Mouse (Mus musculus): ENCODE data around the gene Golga4. TPM values are rescaled to one million over a fixed set of nuclear protein-coding genes. Genes with fewer than 3 reads are reported as not detected.

Golga4 gene
- polyA plus RNA-seq (2014; fragmentation: Nextera tagmentation; extraction: Ambion mirVana) = 39.5 and 42.9 TPM in 2 replicates

GRCm38 (mm10) chr9:118506020-118506403 is at the start of gene Golga4:
Gene Golga4, plus strand, starts transcription at chr9:118506267.
- Histone ChIP-seq H3K9ac (ENCODE audit: low read depth, low read length) (peak within 1 kb of the TSS; percentile 82), H3K27me3 (replicated peaks; ENCODE audit: control insufficient read depth, insufficient read depth, low read length) (no peaks in the 10 kb centered on the region), H3K4me2 (peak within 1 kb of the TSS; percentile 90), H3K27ac (ENCODE audit: low read depth, low read length) (peak within 1 kb of the TSS; percentile 10; the same call in 1 of the 2 replicates), H3K9me3 (ENCODE audit: control insufficient read depth, low read length) (no peaks in the 10 kb centered on the region), H3K4me3 (ENCODE audit: low read depth, low read length) (peak within 1 kb of the TSS; percentile 72), H3K36me3 (ENCODE audit: control insufficient read depth, insufficient read depth, low read length) (no peaks in the 10 kb centered on the region), H3K4me1 (replicated peaks; ENCODE audit: control insufficient read depth, insufficient read depth, low read length) (peaks cover 27% of the 10 kb centered on the region)
- WGBS = under 1% methylated on average over 43 of the region's 43 CpGs
- ATAC-seq (replicated peaks; ENCODE audit: low FRiP score) (peak; percentile 84), DNase-seq (ENCODE audit: low spot score) (peak; percentile 85)

- H3K9me3 ChIP-seq (ENCODE audit: control insufficient read depth, low read length) = no peaks in the 10 kb centered on the region
- H3K36me3 ChIP-seq (ENCODE audit: control insufficient read depth, insufficient read depth, low read length) = no peaks in the 10 kb centered on the region
- H3K4me3 ChIP-seq (ENCODE audit: low read depth, low read length) = no peak overlapping the region
- no peaks in the 10 kb centered on the region for H3K4me1 ChIP-seq (replicated peaks; ENCODE audit: control insufficient read depth, insufficient read depth, low read length)
- H3K27ac ChIP-seq (ENCODE audit: low read depth, low read length) = no peak overlapping the region
- DNase-seq (ENCODE audit: low spot score) (no peak), ATAC-seq (replicated peaks; ENCODE audit: low FRiP score) (no peak)
- H3K4me2 ChIP-seq = no peak overlapping the region
- no peak overlapping the region for H3K9ac ChIP-seq (ENCODE audit: low read depth, low read length)
- WGBS = 23% methylated on average over 6 of the region's 6 CpGs
- no peaks in the 10 kb centered on the region for H3K27me3 ChIP-seq (replicated peaks; ENCODE audit: control insufficient read depth, insufficient read depth, low read length)
These were observed 49.7 kb upstream of the Golga4 start for GRCm38 (mm10) chr9:118456405-118456804.

GRCm38 (mm10) chr9:118458039-118458438 is 48.0 kb upstream of the Golga4 start:
- no peaks in the 10 kb centered on the region for H3K36me3 ChIP-seq (ENCODE audit: control insufficient read depth, insufficient read depth, low read length)
- WGBS = 23% methylated on average over 5 of the region's 5 CpGs

GRCm38 (mm10) chr9:118464031-118464430 is 42.0 kb upstream of the Golga4 start:
- H3K9me3 ChIP-seq (ENCODE audit: control insufficient read depth, low read length) = no peaks in the 10 kb centered on the region
- no peak overlapping the region for H3K27ac ChIP-seq (ENCODE audit: low read depth, low read length)
- H3K4me1 ChIP-seq (replicated peaks; ENCODE audit: control insufficient read depth, insufficient read depth, low read length) = no peaks in the 10 kb centered on the region
- no peak overlapping the region for H3K4me3 ChIP-seq (ENCODE audit: low read depth, low read length)
- DNase-seq (ENCODE audit: low spot score) = no peak
- ATAC-seq (replicated peaks; ENCODE audit: low FRiP score) = no peak
- peaks cover 19% of the 10 kb centered on the region for H3K27me3 ChIP-seq (replicated peaks; ENCODE audit: control insufficient read depth, insufficient read depth, low read length)
- H3K4me2 ChIP-seq = no peak overlapping the region
- WGBS = 76% methylated on average over 1 of the region's 1 CpGs
- H3K36me3 ChIP-seq (ENCODE audit: control insufficient read depth, insufficient read depth, low read length) = no peaks in the 10 kb centered on the region
- no peak overlapping the region for H3K9ac ChIP-seq (ENCODE audit: low read depth, low read length)

More at GRCm38 (mm10) chr9:118458039-118458438, 48.0 kb upstream of the Golga4 start:
- H3K27me3 ChIP-seq (replicated peaks; ENCODE audit: control insufficient read depth, insufficient read depth, low read length) = no peaks in the 10 kb centered on the region
- no peak overlapping the region for H3K4me2 ChIP-seq
- ATAC-seq (replicated peaks; ENCODE audit: low FRiP score) (no peak), DNase-seq (ENCODE audit: low spot score) (no peak)
- H3K27ac ChIP-seq (ENCODE audit: low read depth, low read length) = no peak overlapping the region
- H3K9me3 ChIP-seq (ENCODE audit: control insufficient read depth, low read length) = no peaks in the 10 kb centered on the region
- H3K4me3 ChIP-seq (ENCODE audit: low read depth, low read length) = no peak overlapping the region
- H3K9ac ChIP-seq (ENCODE audit: low read depth, low read length) = no peak overlapping the region
- no peaks in the 10 kb centered on the region for H3K4me1 ChIP-seq (replicated peaks; ENCODE audit: control insufficient read depth, insufficient read depth, low read length)

GRCm38 (mm10) chr9:118468301-118468700 is 37.8 kb upstream of the Golga4 start:
- Histone ChIP-seq H3K9me3 (ENCODE audit: control insufficient read depth, low read length) (no peaks in the 10 kb centered on the region), H3K4me2 (no peak overlapping the region), H3K27ac (ENCODE audit: low read depth, low read length) (no peak overlapping the region), H3K4me1 (replicated peaks; ENCODE audit: control insufficient read depth, insufficient read depth, low read length) (no peaks in the 10 kb centered on the region), H3K27me3 (replicated peaks; ENCODE audit: control insufficient read depth, insufficient read depth, low read length) (peaks cover 45% of the 10 kb centered on the region), H3K36me3 (ENCODE audit: control insufficient read depth, insufficient read depth, low read length) (no peaks in the 10 kb centered on the region), H3K9ac (ENCODE audit: low read depth, low read length) (no peak overlapping the region), H3K4me3 (ENCODE audit: low read depth, low read length) (no peak overlapping the region)
- DNase-seq (ENCODE audit: low spot score) = no peak
- 7% methylated on average over 14 of the region's 14 CpGs for WGBS
- no peak for ATAC-seq (replicated peaks; ENCODE audit: low FRiP score)

- Histone ChIP-seq H3K9me3 (ENCODE audit: control insufficient read depth, low read length) (no peaks in the 10 kb centered on the region), H3K27me3 (replicated peaks; ENCODE audit: control insufficient read depth, insufficient read depth, low read length) (peaks cover 45% of the 10 kb centered on the region), H3K4me1 (replicated peaks; ENCODE audit: control insufficient read depth, insufficient read depth, low read length) (no peaks in the 10 kb centered on the region), H3K4me3 (ENCODE audit: low read depth, low read length) (no peak overlapping the region), H3K9ac (ENCODE audit: low read depth, low read length) (no peak overlapping the region), H3K27ac (ENCODE audit: low read depth, low read length) (no peak overlapping the region), H3K4me2 (no peak overlapping the region), H3K36me3 (ENCODE audit: control insufficient read depth, insufficient read depth, low read length) (no peaks in the 10 kb centered on the region)
- DNase-seq (ENCODE audit: low spot score) (no peak), ATAC-seq (replicated peaks; ENCODE audit: low FRiP score) (no peak)
- WGBS = 17% methylated on average over 16 of the region's 16 CpGs
These were observed 36.8 kb upstream of the Golga4 start for GRCm38 (mm10) chr9:118469272-118469671.

- H3K4me2 ChIP-seq = no peak overlapping the region
- no peak overlapping the region for H3K27ac ChIP-seq (ENCODE audit: low read depth, low read length)
- H3K27me3 ChIP-seq (replicated peaks; ENCODE audit: control insufficient read depth, insufficient read depth, low read length) = peaks cover 63% of the 10 kb centered on the region
- 24% methylated on average over 3 of the region's 3 CpGs for WGBS
- H3K9ac ChIP-seq (ENCODE audit: low read depth, low read length) = no peak overlapping the region
- DNase-seq (ENCODE audit: low spot score) = no peak
- H3K4me3 ChIP-seq (ENCODE audit: low read depth, low read length) = no peak overlapping the region
- no peaks in the 10 kb centered on the region for H3K36me3 ChIP-seq (ENCODE audit: control insufficient read depth, insufficient read depth, low read length)
- ATAC-seq (replicated peaks; ENCODE audit: low FRiP score) = no peak
- no peaks in the 10 kb centered on the region for H3K4me1 ChIP-seq (replicated peaks; ENCODE audit: control insufficient read depth, insufficient read depth, low read length)
- no peaks in the 10 kb centered on the region for H3K9me3 ChIP-seq (ENCODE audit: control insufficient read depth, low read length)
These were observed 34.8 kb upstream of the Golga4 start for GRCm38 (mm10) chr9:118471296-118471695.

- DNase-seq (ENCODE audit: low spot score) (no peak), ATAC-seq (replicated peaks; ENCODE audit: low FRiP score) (no peak)
- Histone ChIP-seq H3K36me3 (ENCODE audit: control insufficient read depth, insufficient read depth, low read length) (no peaks in the 10 kb centered on the region), H3K4me2 (peak overlapping the region; percentile 66; the same call in 1 of the 2 replicates), H3K27ac (ENCODE audit: low read depth, low read length) (no peak overlapping the region), H3K4me3 (ENCODE audit: low read depth, low read length) (no peak overlapping the region; the same call in 1 of the 2 replicates), H3K27me3 (replicated peaks; ENCODE audit: control insufficient read depth, insufficient read depth, low read length) (peaks cover 76% of the 10 kb centered on the region), H3K9ac (ENCODE audit: low read depth, low read length) (no peak overlapping the region), H3K9me3 (ENCODE audit: control insufficient read depth, low read length) (no peaks in the 10 kb centered on the region), H3K4me1 (replicated peaks; ENCODE audit: control insufficient read depth, insufficient read depth, low read length) (peaks cover 9% of the 10 kb centered on the region)
- WGBS = 4% methylated on average over 22 of the region's 22 CpGs
These were observed 29.8 kb upstream of the Golga4 start for GRCm38 (mm10) chr9:118476211-118476765.

GRCm38 (mm10) chr9:118476766-118477271 is 29.2 kb upstream of the Golga4 start:
- H3K4me2 ChIP-seq = peak overlapping the region; percentile 66
- H3K9ac ChIP-seq (ENCODE audit: low read depth, low read length) = no peak overlapping the region
- peak overlapping the region; percentile 14; the same call in 1 of the 2 replicates for H3K4me3 ChIP-seq (ENCODE audit: low read depth, low read length)
- no peak overlapping the region for H3K27ac ChIP-seq (ENCODE audit: low read depth, low read length)
- ATAC-seq (replicated peaks; ENCODE audit: low FRiP score) = no peak
- peaks cover 9% of the 10 kb centered on the region for H3K4me1 ChIP-seq (replicated peaks; ENCODE audit: control insufficient read depth, insufficient read depth, low read length)
- WGBS = under 1% methylated on average over 33 of the region's 33 CpGs
- H3K27me3 ChIP-seq (replicated peaks; ENCODE audit: control insufficient read depth, insufficient read depth, low read length) = peaks cover 81% of the 10 kb centered on the region
- no peaks in the 10 kb centered on the region for H3K36me3 ChIP-seq (ENCODE audit: control insufficient read depth, insufficient read depth, low read length)
- no peak for DNase-seq (ENCODE audit: low spot score)
- H3K9me3 ChIP-seq (ENCODE audit: control insufficient read depth, low read length) = no peaks in the 10 kb centered on the region

Data from liver, embryonic 11.5 days (tissue).